Mouse (Mus musculus) gastrocnemius, postnatal 4 days (tissue): ENCODE data around the gene Gsdma. TPM values are rescaled to one million over a fixed set of nuclear protein-coding genes. Genes with fewer than 3 reads are reported as not detected.
"Not testable (repeated sequence)": the region's sequence is repeated elsewhere in the genome, so short reads cannot be mapped to it uniquely, and the experiment has no call there.

ENCODE experiments used
- DNase-seq, 2 experiments: peaks; one replicate each; pipeline ENCODE4 v3.0.0; 2021 to 2022; ENCODE audit warnings: low spot score in 2 of 2, mixed read lengths in 2 of 2
- total RNA-seq, 2 experiments: library from RNA; stranded (reverse); gene quantifications; 2 replicates each; pipeline ENCODE4 v1.2.3; 2021

Gene Gsdma
- total RNA-seq, 2 experiments from 2014 or later = not detected

DNA sequence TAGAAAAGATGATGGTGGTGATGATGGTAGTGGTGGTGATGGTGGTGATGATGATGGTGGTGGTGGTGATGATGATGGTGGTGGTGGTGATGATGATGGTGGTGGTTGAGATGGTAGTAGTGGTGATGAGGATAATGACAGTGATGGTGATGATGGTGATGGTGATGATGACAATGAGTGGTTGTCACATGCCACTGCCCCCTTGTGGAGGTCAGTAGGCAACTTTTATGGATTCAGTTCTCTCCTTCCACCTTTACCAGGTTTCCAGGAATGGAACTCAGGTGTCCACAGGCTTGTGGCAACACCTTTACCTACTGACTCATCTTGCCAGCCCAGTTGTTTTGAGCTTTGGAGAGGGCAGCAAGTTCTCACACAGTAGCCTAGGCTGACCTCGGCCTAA lies 15.9 kb downstream of the Gsdma start:
- DNase-seq = no peak

DNA sequence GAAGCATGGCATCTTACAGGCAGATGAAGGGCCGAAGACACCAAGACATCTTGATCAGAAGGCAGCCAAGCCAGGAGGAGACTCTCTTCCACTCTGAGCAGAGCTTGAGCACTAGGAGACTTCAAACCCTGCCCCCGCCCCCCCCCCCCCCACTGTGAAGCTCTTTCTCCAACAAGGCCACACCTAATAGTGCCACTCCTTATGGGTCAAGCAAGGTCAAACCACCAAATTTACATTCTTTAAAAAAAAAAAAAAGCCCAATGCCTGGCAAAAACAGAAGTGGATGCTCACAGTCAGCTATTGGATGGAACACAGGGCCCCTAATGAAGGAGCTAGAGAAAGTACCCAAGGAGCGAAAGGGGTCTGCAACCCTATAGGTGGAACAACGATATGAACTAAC lies 16.4 kb downstream of the Gsdma start:
- DNase-seq = not testable (repeated sequence)

DNA sequence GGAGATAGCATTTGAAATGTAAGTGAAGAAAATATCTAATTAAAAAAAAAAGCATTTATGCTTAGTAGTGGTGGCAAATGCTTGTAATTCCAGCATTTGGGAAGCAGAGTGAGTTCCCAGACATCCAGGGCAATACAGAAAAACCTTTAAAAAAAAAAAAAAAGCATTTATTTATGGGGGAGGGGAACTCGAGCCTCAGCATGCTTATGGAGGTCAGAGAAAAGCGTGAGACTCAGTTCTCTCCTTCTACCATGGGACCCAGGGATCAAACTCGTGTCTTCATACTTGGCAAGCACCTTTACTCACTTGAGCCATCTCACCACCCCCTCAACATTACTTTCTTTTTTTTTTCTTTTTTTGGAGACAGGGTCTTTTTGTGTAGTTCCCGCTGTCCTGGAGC lies 17.0 kb downstream of the Gsdma start:
- no peak for DNase-seq

DNA sequence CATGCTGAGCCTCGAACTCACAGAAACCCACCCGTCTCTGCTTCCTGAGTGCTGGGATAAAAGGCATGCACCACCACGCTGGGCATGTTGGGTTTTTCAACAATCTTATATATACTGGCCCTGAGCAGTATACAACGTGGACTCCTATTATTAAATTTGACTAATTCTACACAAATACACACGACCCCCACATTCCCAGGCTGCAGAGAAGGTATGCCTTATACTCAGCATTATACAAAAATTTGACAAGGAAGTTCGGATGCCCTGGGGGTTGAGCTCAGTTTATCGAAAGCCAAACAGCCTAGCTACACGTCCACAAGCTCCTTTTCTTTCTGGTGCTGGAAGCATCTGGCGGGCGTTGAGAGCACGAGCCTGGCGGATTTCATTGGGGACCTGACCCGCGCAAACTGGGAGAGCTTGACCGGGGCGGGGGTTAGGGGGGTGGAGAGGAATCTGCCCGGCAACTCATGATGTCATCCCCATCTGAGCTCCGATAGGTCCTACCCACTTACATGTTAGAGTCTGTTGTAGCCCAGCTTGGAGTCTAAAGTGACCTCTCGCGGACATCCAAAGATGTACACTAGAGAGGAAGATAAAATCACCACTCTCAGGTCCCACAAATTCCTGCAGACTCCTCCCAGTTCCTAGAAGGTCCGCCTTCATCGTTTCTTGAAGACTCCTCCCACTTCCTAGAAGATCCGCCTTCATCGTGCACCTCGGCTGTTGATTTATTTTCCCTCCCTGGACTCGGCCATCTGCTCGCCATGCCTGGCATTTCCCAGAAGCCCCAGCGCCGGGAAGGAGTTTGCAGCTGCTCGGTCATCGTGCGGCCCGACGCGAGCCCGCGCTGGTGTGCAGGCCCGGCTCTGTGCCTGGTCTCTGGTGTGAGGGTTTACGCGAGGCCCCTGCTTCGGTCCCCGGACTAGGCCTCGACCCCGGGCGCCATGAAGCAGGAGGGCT lies 17.9 kb downstream of the Gsdma start, which contains the start of gene Psmd3:
Gene Psmd3 (plus strand): TSS at position 769 of the 960 bp plus-strand sequence.
- peak; percentile 87 to 94 for DNase-seq

DNA sequence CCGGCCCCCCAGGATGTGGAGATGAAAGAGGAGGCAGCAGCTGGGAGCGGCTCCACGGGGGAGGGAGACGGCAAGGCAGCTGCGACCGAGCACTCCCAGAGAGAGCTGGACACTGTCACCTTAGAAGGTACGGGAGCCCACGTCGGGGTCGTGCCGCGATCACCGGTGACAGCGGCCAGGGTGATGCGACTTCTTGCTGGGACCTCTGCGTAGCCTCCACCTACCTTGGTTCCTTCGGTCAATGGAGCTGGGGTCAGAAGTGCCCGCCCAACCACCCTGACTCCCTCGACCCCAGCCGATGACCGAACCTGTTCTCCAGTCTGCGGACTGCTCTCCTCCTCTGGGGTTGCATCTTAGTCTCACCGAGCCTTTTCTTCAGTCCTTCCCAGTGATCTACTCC lies 18.7 kb downstream of the Gsdma start:
- no peak for DNase-seq

DNA sequence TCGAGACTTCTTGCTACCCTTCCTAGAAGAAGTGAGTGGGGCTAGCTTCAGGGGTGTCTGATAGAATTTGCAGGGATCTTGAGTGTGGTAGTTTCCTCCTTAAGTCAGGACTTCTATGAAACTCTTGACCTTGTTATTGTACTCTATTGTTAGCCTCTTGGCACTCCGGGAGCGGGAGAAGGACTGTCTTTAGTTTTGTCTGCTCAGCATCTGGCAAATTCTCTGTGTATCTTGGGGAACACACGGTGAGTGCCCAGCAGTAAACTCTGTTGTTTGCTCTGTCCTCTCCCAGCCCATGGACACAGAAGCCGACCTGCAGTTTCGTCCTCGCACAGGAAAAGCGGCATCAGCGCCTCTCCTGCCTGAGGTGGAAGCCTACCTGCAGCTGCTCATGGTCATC lies 21.5 kb downstream of the Gsdma start:
- no peak for DNase-seq

DNA sequence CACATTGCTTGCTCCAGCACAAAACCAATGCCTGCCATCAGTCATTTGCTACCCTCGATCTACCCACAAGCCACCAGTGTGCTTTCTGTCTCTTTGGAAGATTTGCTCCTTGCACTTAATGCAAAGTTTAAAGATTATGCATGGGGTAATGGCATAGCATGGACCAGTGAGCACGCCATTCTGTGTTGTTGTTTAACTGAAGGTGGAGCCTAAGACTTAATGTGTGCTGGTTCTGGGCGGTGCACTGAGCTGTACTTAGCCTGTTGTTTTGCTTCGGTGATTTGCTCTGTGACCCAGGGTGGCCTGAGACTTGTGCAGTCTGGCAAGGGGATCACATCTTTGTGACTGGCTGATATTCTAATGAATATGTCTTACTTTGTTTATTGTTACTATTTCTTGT lies 22.8 kb downstream of the Gsdma start:
- no peak for DNase-seq

DNA sequence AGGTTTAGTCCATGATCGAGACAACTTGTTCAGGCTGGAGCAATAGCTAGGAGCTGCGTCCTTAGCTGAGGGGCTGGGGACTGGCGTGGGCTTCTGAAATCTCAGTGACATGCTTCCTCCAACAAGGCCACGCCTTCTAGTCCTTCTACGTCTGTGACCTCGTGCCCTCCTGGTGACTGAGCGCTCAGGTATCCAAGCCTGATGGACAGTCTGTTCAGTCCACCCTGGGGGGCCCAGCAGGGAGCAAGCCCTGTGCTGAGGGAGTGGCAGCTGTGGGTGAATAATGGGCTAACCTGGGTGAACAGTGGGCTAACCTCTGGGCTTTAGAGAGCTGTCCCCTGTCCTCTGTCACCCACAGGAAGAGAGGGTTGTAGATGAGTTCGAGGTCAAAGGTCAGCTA lies 23.9 kb downstream of the Gsdma start:
- no peak for DNase-seq

DNA sequence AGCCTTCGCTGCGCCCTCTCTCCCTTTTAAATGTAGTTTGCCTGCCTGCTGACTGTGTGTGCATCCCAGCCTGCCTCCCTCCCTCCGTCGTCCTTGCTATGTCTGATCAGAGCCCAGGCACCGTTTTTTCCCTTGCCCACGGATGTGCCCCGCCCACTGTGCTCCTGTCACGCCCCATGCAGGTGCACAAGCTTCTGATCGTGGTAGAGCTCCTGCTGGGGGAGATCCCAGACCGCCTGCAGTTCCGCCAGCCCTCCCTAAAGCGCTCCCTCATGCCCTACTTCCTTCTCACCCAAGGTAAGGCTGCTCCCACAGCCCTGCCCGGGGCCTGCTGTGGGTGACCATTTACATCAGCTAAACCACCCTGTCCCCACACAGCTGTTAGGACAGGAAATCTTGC lies 29.1 kb downstream of the Gsdma start:
- no peak for DNase-seq

DNA sequence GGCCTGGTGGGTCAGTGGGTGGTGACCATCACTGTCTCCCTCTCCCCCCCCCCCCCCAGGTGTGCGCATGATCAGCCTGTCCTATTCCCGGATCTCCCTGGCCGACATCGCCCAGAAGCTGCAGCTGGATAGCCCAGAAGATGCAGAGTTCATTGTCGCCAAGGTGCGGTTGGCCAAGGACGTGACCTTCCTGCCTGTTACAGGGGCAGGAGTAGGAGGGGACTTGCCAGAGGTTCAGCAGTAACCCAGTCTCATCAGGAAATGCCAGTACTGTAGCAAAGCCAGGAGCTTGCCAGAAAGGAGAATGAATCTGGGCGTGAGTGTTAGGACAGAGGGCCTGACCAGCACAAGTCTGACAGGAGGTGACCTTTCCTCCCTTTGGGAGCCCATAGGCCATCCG lies 29.6 kb downstream of the Gsdma start:
- DNase-seq = no peak

DNA sequence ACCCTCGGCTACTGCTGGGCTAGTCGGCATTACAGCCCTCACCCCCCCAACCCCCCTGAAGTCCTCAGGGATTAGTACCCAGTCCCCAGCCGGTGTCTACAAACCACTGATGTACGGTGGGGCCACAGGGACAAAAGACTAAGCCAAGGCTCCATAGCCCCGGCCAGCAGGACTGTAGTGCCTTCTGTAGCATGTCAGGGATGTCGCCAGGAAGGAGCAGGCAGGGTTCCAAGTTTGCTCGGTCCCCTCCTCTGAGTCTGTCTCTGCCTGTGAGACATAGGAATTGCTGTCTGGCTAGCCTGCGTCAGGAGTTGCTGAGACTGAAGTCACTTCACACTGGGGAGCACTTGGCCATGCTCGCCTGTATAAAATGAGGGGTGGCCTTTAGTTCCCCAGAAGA lies 30.1 kb downstream of the Gsdma start:
- DNase-seq = no peak

DNA sequence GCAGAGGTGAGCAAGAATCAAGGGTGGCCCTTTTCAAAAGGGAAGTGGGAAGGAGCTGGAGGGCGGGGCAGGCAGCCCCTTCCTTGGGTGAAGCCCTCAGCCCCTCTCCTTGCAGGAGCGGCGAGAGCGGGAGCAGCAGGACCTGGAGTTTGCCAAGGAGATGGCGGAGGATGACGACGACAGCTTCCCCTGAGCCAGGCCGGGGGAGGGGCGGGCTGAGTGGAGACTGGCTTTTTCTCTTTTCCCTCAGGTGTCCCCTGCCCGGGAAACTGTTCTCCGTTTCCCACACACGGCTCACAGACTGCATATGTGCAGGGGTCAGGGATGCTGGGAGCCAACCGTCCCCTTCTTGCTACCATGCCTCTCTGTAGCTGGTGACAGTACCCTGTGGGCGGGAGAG lies 31.3 kb downstream of the Gsdma start:
- DNase-seq = peak in 1 of 2 experiments; percentile 11

DNA sequence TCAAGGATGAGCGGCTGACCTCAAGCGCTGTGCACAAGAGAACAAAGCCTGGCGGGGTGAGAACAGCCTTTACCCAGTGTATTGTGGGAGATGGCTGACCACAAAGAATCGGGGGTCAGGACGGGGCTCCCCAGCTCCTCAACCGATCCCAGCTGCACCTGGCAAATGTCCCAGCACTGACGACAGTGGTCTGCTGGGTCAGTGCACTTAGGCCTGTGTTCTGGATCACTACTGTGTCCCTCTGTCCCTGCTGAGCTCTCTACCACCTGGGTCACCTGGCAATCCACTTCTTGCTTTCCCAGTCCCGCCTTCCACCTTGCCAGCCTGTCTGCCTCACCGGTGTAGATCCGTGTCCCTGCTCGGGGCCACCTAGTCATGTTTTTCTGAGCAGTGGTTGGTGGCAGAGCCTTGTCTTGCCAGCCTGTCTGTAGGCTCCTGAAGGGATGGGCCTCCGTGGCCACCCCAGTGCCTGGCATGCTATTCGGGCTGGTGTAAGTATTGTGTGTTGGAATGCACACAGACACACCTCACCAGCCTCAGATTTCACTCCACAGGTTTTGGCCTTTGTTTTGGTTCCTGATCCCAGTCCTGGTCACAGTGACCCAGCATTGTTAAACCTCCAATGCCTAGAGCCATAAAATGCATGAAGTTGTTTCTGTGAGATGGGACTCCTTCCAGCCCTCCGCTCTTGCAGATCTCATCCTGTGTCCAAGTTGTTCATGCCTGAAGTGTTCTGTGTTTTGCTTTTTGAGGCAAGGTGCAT lies 32.5 kb downstream of the Gsdma start:
- DNase-seq = peak in 1 of 2 experiments; percentile 13

DNA sequence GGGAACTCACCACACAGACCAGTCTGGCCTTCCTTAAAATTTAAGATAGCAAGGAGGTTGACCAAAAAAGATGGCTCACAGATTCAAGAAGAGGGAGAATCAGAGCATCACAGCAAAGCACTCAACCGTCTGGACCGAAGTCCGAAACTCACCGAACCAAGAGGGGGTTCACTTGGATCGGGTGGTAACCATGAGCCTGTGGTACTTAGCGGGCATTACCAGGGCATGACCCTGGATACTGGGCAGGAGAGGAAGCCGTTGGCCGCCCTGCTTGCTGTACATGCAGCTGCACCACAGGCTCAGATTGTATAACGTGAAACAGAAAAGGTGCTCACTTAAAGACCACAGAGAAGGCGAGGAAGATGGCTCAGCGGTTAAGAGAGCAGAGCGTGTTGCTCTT lies 33.1 kb downstream of the Gsdma start:
- DNase-seq = no peak

DNA sequence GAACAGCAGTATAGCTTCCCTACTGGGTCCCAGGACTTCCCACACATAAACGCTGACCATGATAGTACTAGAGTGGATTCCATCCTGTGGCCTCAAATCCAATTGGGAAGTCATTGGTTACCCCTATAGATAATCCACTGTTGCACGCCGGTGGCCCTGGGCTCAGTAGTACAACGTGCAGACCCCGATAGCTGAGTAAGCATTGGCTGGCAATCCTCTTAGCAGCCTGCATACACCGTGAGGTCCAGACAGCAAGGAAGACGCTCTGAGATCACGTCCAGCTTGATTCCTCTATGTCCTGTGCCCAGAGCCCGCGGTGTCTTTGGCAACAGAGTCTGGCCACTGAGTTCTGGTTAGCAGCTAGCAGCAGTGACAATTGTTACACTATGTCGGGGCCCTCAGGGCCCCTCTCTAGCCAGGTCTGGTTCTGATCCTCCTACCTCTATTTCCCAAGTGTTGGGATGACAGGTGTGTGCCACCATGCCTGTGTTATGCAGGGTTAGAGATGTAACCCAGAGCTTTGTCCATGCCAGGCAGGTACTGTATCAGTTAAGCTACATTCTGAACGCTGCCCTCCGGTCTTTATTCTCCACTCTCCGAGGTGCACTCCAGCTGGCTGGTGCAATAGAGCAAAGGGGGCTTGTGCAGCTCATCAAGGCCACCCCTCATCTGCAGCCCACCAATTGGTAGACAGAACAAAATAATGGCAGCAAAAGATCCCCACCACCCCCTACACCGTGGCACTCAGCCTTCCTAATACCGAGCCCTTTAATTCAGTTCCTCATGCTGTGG lies 34.9 kb downstream of the Gsdma start:
- no peak for DNase-seq

DNA sequence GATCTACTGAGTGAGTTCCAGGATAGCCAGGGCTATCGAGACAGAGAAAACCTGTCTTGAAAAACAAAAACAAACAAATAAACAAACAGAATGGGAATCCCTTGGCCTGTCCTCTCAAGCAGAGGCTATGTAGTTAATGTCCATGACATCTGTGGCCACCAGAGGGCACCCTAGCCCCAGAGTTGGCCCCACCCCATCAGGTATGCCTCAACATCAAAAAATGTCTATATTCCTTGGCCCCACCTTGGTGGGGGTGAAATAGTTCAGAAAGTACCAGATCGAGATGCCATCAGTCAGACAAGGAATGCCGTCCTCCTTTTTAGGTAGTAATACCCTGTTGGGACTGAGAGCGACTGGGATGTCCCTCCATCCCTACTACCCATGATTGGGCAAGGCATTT lies 35.8 kb downstream of the Gsdma start:
- DNase-seq = peak; percentile 61 to 74

DNA sequence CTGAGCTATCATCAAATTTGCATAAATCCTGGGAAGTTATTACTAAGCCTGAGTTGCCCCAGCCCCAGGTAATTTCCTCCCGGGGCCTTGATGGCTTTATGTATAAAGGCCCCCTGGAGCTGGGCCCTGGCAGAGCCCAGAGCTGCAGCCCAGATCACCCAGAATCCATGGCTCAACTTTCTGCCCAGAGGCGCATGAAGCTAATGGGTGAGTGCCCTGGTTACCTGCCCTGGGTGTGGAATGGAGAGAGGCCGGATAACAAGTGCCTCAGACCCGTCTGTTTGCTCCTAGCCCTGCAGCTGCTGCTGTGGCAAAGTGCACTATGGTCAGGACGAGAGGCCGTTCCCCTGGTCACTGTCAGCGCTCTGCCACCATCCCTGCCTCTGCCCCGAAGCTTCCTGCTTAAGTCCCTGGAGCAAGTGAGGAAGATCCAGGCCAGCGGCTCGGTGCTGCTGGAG lies 37.1 kb downstream of the Gsdma start, which contains the start of gene Csf3:
Gene Csf3 (plus strand): TSS at position 51 of the 458 bp plus-strand sequence.
- no peak for DNase-seq

DNA sequence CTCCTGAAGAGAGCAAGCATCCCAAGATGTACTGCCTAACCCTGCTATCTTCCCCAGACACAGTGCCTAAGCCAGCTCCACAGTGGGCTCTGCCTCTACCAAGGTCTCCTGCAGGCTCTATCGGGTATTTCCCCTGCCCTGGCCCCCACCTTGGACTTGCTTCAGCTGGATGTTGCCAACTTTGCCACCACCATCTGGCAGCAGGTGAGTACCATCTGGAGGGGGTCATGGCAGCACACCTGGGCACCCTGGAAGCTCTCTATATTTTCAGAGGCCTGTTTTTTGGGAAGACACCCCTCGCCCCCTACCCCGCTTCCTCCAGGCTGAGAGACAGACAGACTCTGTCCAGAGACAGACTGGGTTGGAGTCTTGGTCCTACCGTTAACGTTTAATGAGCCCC lies 38.2 kb downstream of the Gsdma start:
- no peak for DNase-seq

DNA sequence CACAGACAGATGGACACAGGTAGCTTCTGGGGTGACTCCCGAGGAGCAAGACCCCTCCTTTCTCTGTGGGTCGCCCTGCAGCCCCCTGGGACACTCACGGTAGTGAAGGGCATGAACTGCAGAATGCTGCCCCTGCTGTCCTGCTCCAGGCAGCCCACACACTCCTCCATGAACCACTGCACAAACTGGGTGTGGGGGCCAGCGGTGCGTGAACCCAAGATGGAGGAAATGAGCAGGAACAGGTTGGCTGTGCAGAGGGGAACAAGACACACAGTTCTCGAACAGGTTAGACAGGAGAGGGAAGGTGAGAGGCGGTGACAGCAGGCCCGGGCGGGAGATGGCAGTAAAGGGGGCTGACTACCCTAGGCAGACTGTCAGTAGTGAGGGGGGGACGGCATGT lies 40.9 kb downstream of the Gsdma start:
- DNase-seq = no peak

DNA sequence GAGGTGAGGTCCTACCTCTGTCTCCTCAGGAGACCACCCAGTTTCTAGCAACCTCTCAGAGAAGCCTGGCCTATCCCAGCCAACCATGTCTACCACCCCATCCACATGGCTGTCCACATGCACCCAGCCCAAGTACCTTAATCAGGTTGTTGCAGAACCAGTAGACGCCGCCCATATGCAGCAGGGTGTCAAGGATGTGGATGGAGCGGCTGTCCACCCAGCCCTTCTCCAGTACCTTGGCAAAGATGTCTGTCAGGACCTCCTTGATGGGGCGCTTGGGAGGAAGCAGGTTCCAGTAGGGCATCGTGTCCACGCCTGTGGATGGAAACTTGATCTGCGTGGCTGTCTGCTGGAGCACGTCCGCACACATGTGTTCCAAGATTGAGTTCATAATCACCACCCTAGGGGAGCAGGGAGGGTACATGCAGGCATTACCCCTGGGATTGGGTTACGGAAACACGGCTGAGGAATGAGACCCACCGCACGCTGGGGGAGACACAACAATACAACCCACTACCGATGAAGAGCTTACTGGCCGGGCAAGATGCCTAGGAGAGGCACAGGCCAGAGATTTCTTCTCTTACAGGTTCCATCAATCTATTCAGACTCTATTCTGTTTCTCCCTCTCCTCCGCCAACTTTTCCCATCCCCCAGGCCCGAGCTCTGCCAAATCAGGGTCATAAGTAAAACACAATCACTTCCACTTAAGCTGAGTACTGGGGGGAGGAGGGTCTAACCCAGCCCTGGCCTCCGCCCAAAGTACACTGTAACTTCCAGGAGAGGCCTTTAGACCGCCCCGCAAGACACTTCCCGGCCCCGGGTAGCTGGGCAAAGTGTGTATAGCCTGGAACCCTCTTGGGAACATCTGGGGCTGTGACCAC lies 43.5 kb downstream of the Gsdma start:
- DNase-seq = peak in 1 of 2 experiments; percentile 60
